18 mouse cellular contexts compared by ENCODE assay signal in the genomic region with DNA sequence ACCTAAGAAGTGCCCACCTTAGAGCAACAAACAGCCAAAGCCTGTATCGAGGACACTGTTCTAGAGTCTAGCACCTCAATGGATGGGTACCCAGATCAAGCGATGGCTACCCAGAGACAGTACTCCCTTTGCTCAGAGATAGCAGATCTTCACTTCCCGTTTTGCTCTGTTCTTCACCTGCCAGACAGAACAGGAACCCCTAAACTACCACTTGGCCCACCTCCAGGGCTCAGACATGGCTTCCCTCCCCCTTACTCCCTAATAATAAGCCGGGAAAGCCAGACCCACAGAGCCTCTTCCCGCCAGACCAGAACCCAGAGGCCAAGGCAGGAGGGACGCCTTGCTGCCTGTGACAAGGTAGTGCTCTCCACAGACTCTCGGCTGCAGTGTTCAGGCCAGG. TPM values are rescaled to one million over a fixed set of nuclear protein-coding genes. Genes with fewer than 3 reads are reported as not detected.
DNase-seq lines count a peak whose midpoint lies in the region; ATAC-seq and TF ChIP-seq lines count a peak whose summit lies in the region.
"Had no signal": no experiment of that assay in that cellular context is flagged by ENCODE, and none has a peak within 500 bp of the region (broad histone marks: within the 10 kb centered on the region; RNA-seq: fewer than 3 reads in every experiment).

No protein-coding gene starts in this region.

- no peak for ATAC-seq in forebrain, embryonic 11.5 days (replicated peaks; ENCODE audit: low FRiP score)
- ATAC-seq in kidney, embryonic 16.5 days (ENCODE audit: low FRiP score, low TSS enrichment), result no peak

- H3K9me3 ChIP-seq in forebrain, embryonic 10.5 days, result no peaks in the 10 kb centered on the region
- H3K9me3 ChIP-seq in forebrain, embryonic 11.5 days (ENCODE audit: control insufficient read depth, low read length), result no peaks in the 10 kb centered on the region
- no peaks in the 10 kb centered on the region for H3K9me3 ChIP-seq in ES-E14 (ENCODE audit: control insufficient read depth, insufficient read depth, low read depth, low read length)
- H3K9me3 ChIP-seq in kidney, embryonic 16.5 days (ENCODE audit: low read length), result no peaks in the 10 kb centered on the region
- H3K9me3 ChIP-seq: G1E had no signal

- WGBS in forebrain, embryonic 10.5 days, result 72% methylated on average over 7 of the region's 7 CpGs
- 72% methylated on average over 7 of the region's 7 CpGs for WGBS in forebrain, embryonic 11.5 days
- WGBS in kidney, embryonic 16.5 days, result 69% methylated on average over 7 of the region's 7 CpGs

- in situ Hi-C loops in ES-E14 (cut with MboI; ENCODE audit: low sequenced_read_pairs in 2 of 2, unreplicated experiment in 2 of 2), result no loop called here

- no peaks in the 10 kb centered on the region for H3K27me3 ChIP-seq in forebrain, embryonic 10.5 days (ENCODE audit: poor library complexity, severe bottlenecking)
- H3K27me3 ChIP-seq in forebrain, embryonic 11.5 days (ENCODE audit: control insufficient read depth, insufficient read depth, low read length), result no peaks in the 10 kb centered on the region
- H3K27me3 ChIP-seq in kidney, embryonic 16.5 days (ENCODE audit: insufficient read depth, low read length), result no peaks in the 10 kb centered on the region

- peaks cover 13% of the 10 kb centered on the region for H3K36me3 ChIP-seq in forebrain, embryonic 10.5 days (replicated peaks)
- H3K36me3 ChIP-seq in forebrain, embryonic 11.5 days (ENCODE audit: control insufficient read depth, insufficient read depth, low read length), result no peaks in the 10 kb centered on the region
- peaks cover 3% of the 10 kb centered on the region; the same call in 1 of the 2 replicates for H3K36me3 ChIP-seq in ES-E14 (ENCODE audit: control insufficient read depth, insufficient read depth, low read length, poor library complexity, severe bottlenecking)
- H3K36me3 ChIP-seq in kidney, embryonic 16.5 days (ENCODE audit: insufficient read depth, low read length), result no peaks in the 10 kb centered on the region

- H3K9ac ChIP-seq in forebrain, embryonic 11.5 days (ENCODE audit: low read length), result no peak overlapping the region
- peak overlapping the region; percentile 5; the same call in 1 of the 2 replicates for H3K9ac ChIP-seq in ES-E14 (ENCODE audit: insufficient read depth, low read depth, low read length, poor library complexity, severe bottlenecking)
- H3K9ac ChIP-seq in kidney, embryonic 16.5 days (replicated peaks; ENCODE audit: low read length), result no peak overlapping the region
- H3K9ac ChIP-seq: liver, embryonic 14.5 days had no signal

- H3K4me1 ChIP-seq in forebrain, embryonic 10.5 days, result peaks cover 34% of the 10 kb centered on the region
- H3K4me1 ChIP-seq in forebrain, embryonic 11.5 days (replicated peaks; ENCODE audit: control insufficient read depth, insufficient read depth, low read length), result peaks cover 7% of the 10 kb centered on the region; the same call in 1 of the 2 replicates
- H3K4me1 ChIP-seq in ES-E14 (ENCODE audit: control insufficient read depth in 2 of 2, insufficient read depth in 2 of 2, low read length in 2 of 2, poor library complexity in 1 of 2), result peaks cover 10 to 23% of the 10 kb centered on the region in 2 experiments; a peak in 3 of 4 replicates
- peaks cover 29% of the 10 kb centered on the region for H3K4me1 ChIP-seq in kidney, embryonic 16.5 days (ENCODE audit: insufficient read depth, low read length)

- no peak overlapping the region for H3K4me2 ChIP-seq in forebrain, embryonic 11.5 days (ENCODE audit: low read depth, low read length, severe bottlenecking)
- no peak overlapping the region for H3K4me2 ChIP-seq in kidney, embryonic 16.5 days (replicated peaks; ENCODE audit: low read depth, low read length)

- peak overlapping the region; percentile 89; the same call in 1 of the 2 replicates for H3K4me3 ChIP-seq in forebrain, embryonic 10.5 days
- no peak overlapping the region for H3K4me3 ChIP-seq in forebrain, embryonic 11.5 days (ENCODE audit: low read depth, low read length)
- H3K4me3 ChIP-seq in layer of hippocampus, adult 2 months, result no peak overlapping the region
- no peak overlapping the region for H3K4me3 ChIP-seq in ES-E14 (ENCODE audit: insufficient read depth in 1 of 2, low read depth in 1 of 2, low read length in 2 of 2, poor library complexity in 1 of 2, severe bottlenecking in 1 of 2)
- H3K4me3 ChIP-seq in kidney, embryonic 16.5 days (ENCODE audit: low read length), result no peak overlapping the region

- no peak for TF ChIP-seq CTCF in layer of hippocampus, adult 2 months (conservative IDR thresholded peaks at IDR 0.05)

- no peak for DNase-seq in forebrain, embryonic 10.5 days (ENCODE audit: extremely low spot score, low spot score)
- DNase-seq in forebrain, embryonic 11.5 days (ENCODE audit: low spot score), result no peak
- DNase-seq in layer of hippocampus, adult 2 months (ENCODE audit: low spot score in 2 of 2), result no peak
- no peak for DNase-seq in layer of hippocampus, postnatal 36 days
- no peak for DNase-seq in ES-E14 (ENCODE audit: low read depth, low spot score)
- DNase-seq in cerebellum, postnatal 25 days, result peak; percentile 25 to 54
- DNase-seq in lung, postnatal 14 days, result no peak

- peak overlapping the region; percentile 93 for H3K27ac ChIP-seq in forebrain, embryonic 10.5 days
- no peak overlapping the region for H3K27ac ChIP-seq in forebrain, embryonic 11.5 days (ENCODE audit: low read depth, low read length)
- peak overlapping the region; percentile 99; the same call in 1 of the 2 replicates for H3K27ac ChIP-seq in layer of hippocampus, adult 2 months
- H3K27ac ChIP-seq in ES-E14 (ENCODE audit: insufficient read depth, low read depth, low read length, poor library complexity, severe bottlenecking), result no peak overlapping the region
- no peak overlapping the region for H3K27ac ChIP-seq in kidney, embryonic 16.5 days (ENCODE audit: low read length)
- H3K27ac ChIP-seq: liver, embryonic 14.5 days had no signal

TF ChIP-seq in ES-E14, 5 proteins besides CTCF, POLR2A, EP300 and RAD21:
- no peak for TF ChIP-seq MAFK (IDR thresholded peaks at IDR 0.05; ENCODE audit: insufficient read depth, low read depth, low read length)
- no peak for TF ChIP-seq ZC3H11A (IDR thresholded peaks at IDR 0.05; ENCODE audit: borderline replicate concordance, low read depth, low read length)
- TF ChIP-seq HCFC1 (IDR thresholded peaks at IDR 0.05; ENCODE audit: borderline replicate concordance, insufficient read depth, low read length), result no peak
- no peak for TF ChIP-seq CHD2 (IDR thresholded peaks at IDR 0.05; ENCODE audit: low read depth, low read length)
- no peak for TF ChIP-seq ZNF384 (IDR thresholded peaks at IDR 0.05; ENCODE audit: low read depth, low read length)

RNA-seq across cellular contexts. Expression of gene Ppp2r5b, which starts 1.2 kb away (rescaled TPM):
- 21.6 and 24.4 TPM in 2 replicates for polyA plus RNA-seq in forebrain, embryonic 10.5 days (2016; fragmentation: Nextera tagmentation; extraction: Ambion mirVana)
- 41.4 and 45.6 TPM in 2 replicates for polyA plus RNA-seq in forebrain, embryonic 11.5 days (2014; fragmentation: Nextera tagmentation; extraction: Ambion mirVana)
- 100 to 1,000 TPM; 127 to 137 TPM for total RNA-seq in layer of hippocampus, adult 2 months (2021)
- 100 to 1,000 TPM; 135 to 137 TPM for total RNA-seq in layer of hippocampus, postnatal 36 days (2021)
- total RNA-seq in ES-E14 (2012; rRNA removed), result 22.8 and 24.8 TPM in 2 replicates
- polyA plus RNA-seq in kidney, embryonic 16.5 days (2015; fragmentation: Nextera tagmentation; extraction: Ambion mirVana), result 27.5 and 31.0 TPM in 2 replicates

RNA-seq across cellular contexts. Expression of gene Atg2a, which starts 4.6 kb away (rescaled TPM):
- 11.1 and 11.4 TPM in 2 replicates for polyA plus RNA-seq in forebrain, embryonic 10.5 days (2016; fragmentation: Nextera tagmentation; extraction: Ambion mirVana)
- 12.3 and 14.6 TPM in 2 replicates for polyA plus RNA-seq in forebrain, embryonic 11.5 days (2014; fragmentation: Nextera tagmentation; extraction: Ambion mirVana)
- 10 to 100 TPM; 32.5 to 39.0 TPM for total RNA-seq in layer of hippocampus, adult 2 months (2021)
- 10 to 100 TPM; 31.3 to 34.0 TPM for total RNA-seq in layer of hippocampus, postnatal 36 days (2021)
- total RNA-seq in ES-E14 (2012; rRNA removed), result 31.8 and 45.0 TPM in 2 replicates
- 12.1 and 13.1 TPM in 2 replicates for polyA plus RNA-seq in kidney, embryonic 16.5 days (2015; fragmentation: Nextera tagmentation; extraction: Ambion mirVana)

RNA-seq across cellular contexts. Expression of gene Gpha2, which starts 10.7 kb away (rescaled TPM):
- 0.58 TPM in 1 of 2 replicates, not detected in the other for polyA plus RNA-seq in forebrain, embryonic 10.5 days (2016; fragmentation: Nextera tagmentation; extraction: Ambion mirVana)
- polyA plus RNA-seq in forebrain, embryonic 11.5 days (2014; fragmentation: Nextera tagmentation; extraction: Ambion mirVana), result 0.65 TPM in 1 of 2 replicates, not detected in the other
- total RNA-seq in layer of hippocampus, adult 2 months (2021), result not detected
- not detected for total RNA-seq in layer of hippocampus, postnatal 36 days (2021)
- 3.9 and 5.9 TPM in 2 replicates for total RNA-seq in ES-E14 (2012; rRNA removed)
- 0.73 and 1.4 TPM in 2 replicates for polyA plus RNA-seq in kidney, embryonic 16.5 days (2015; fragmentation: Nextera tagmentation; extraction: Ambion mirVana)
- total RNA-seq: G1E; heart, adult 18-20 months; heart, postnatal 36 days; left cerebral cortex, adult 8-10 months had no signal
- polyA plus RNA-seq: G1E; liver, embryonic 14.5 days; macrophage; midbrain, embryonic 16.5 days; neural tube, embryonic 14.5 days had no signal

RNA-seq across cellular contexts. Expression of gene Ehd1, which starts 39.7 kb away (rescaled TPM):
- 76.8 and 82.1 TPM in 2 replicates for polyA plus RNA-seq in forebrain, embryonic 10.5 days (2016; fragmentation: Nextera tagmentation; extraction: Ambion mirVana)
- polyA plus RNA-seq in forebrain, embryonic 11.5 days (2014; fragmentation: Nextera tagmentation; extraction: Ambion mirVana), result 72.6 and 74.2 TPM in 2 replicates
- total RNA-seq in layer of hippocampus, adult 2 months (2021), result 10 to 100 TPM; 80.2 to 82.3 TPM
- total RNA-seq in layer of hippocampus, postnatal 36 days (2021), result 10 to 100 TPM; 72.8 to 82.2 TPM
- total RNA-seq in ES-E14 (2012; rRNA removed), result 133 and 162 TPM in 2 replicates
- 84.2 and 89.5 TPM in 2 replicates for polyA plus RNA-seq in kidney, embryonic 16.5 days (2015; fragmentation: Nextera tagmentation; extraction: Ambion mirVana)

RNA-seq across cellular contexts. Expression of gene Majin, which starts 52.7 kb away (rescaled TPM):
- not detected in 2 replicates for polyA plus RNA-seq in forebrain, embryonic 10.5 days (2016; fragmentation: Nextera tagmentation; extraction: Ambion mirVana)
- polyA plus RNA-seq in forebrain, embryonic 11.5 days (2014; fragmentation: Nextera tagmentation; extraction: Ambion mirVana), result not detected in 2 replicates
- not detected for total RNA-seq in layer of hippocampus, adult 2 months (2021)
- not detected for total RNA-seq in layer of hippocampus, postnatal 36 days (2021)
- 0.63 and 1.6 TPM in 2 replicates for total RNA-seq in ES-E14 (2012; rRNA removed)
- polyA plus RNA-seq in kidney, embryonic 16.5 days (2015; fragmentation: Nextera tagmentation; extraction: Ambion mirVana), result not detected in 2 replicates
- total RNA-seq: heart, adult 18-20 months; heart, postnatal 36 days had no signal
- polyA plus RNA-seq: embryonic facial prominence, embryonic 11.5 days; G1E; liver, embryonic 14.5 days; midbrain, embryonic 16.5 days; stomach, postnatal 0 days had no signal

Comparison
In these comparisons a context has a peak if more than half of its experiments do, and no peak if none do; other contexts are left out.
1. H3K27ac ChIP-seq: peak in forebrain, embryonic 10.5 days (single experiment) and layer of hippocampus, adult 2 months (single experiment); none in forebrain, embryonic 11.5 days (single experiment), ES-E14 (single experiment) and kidney, embryonic 16.5 days (single experiment).
2. DNase-seq: peak in cerebellum, postnatal 25 days (2 of 2); none in forebrain, embryonic 10.5 days (single experiment), forebrain, embryonic 11.5 days (single experiment), layer of hippocampus, adult 2 months (0 of 2), layer of hippocampus, postnatal 36 days (0 of 2), ES-E14 (single experiment) and lung, postnatal 14 days (single experiment).